31 mouse cellular contexts compared by ENCODE assay signal in genomic region chr5:64995408-64995807, GRCm38 (mm10).
"Had no signal": no experiment of that assay in that cellular context is flagged by ENCODE, and none has a peak within 500 bp of the region (broad histone marks: within the 10 kb centered on the region; RNA-seq: fewer than 3 reads in every experiment).

No protein-coding gene starts in this region.

- H3K4me3 ChIP-seq: limb, embryonic 10.5 days; limb, embryonic 12.5 days; limb, embryonic 13.5 days; limb, embryonic 15.5 days; liver, embryonic 12.5 days; liver, embryonic 13.5 days; liver, embryonic 15.5 days; lung, embryonic 15.5 days; megakaryocyte, embryonic 14.5 days; midbrain, embryonic 10.5 days; midbrain, embryonic 12.5 days; midbrain, embryonic 13.5 days; midbrain, embryonic 15.5 days; myocyte had no signal

- DNase-seq: left cerebral cortex, postnatal 4 days; liver; liver, embryonic 13.5 days; liver, postnatal 0 days; lung, adult 18-20 months; lung, adult 2 months; lung, embryonic 14.5 days; lung, postnatal 10 days; lung, postnatal 14 days; lung, postnatal 36 days; lung, postnatal 4 days; midbrain, embryonic 14.5 days had no signal

- H3K36me3 ChIP-seq: midbrain, embryonic 10.5 days; midbrain, embryonic 12.5 days; midbrain, embryonic 13.5 days; midbrain, embryonic 15.5 days had no signal

- H3K9me3 ChIP-seq: limb, embryonic 10.5 days; limb, embryonic 12.5 days; limb, embryonic 13.5 days; limb, embryonic 15.5 days; liver, embryonic 12.5 days; liver, embryonic 13.5 days; liver, embryonic 15.5 days; lung, embryonic 15.5 days; megakaryocyte, embryonic 14.5 days; midbrain, embryonic 10.5 days; midbrain, embryonic 12.5 days; midbrain, embryonic 13.5 days; midbrain, embryonic 15.5 days had no signal

- H3K27me3 ChIP-seq: limb, embryonic 12.5 days; limb, embryonic 13.5 days; limb, embryonic 15.5 days; liver, embryonic 12.5 days; liver, embryonic 13.5 days; liver, embryonic 15.5 days; lung, embryonic 15.5 days; megakaryocyte, embryonic 14.5 days; midbrain, embryonic 12.5 days; midbrain, embryonic 13.5 days; midbrain, embryonic 15.5 days had no signal

- ATAC-seq: liver, embryonic 12.5 days; liver, postnatal 0 days; lung, postnatal 0 days; midbrain, embryonic 13.5 days; midbrain, embryonic 15.5 days; midbrain, embryonic 16.5 days had no signal

- H3K27ac ChIP-seq: limb, embryonic 10.5 days; limb, embryonic 12.5 days; limb, embryonic 13.5 days; limb, embryonic 15.5 days; liver, embryonic 12.5 days; liver, embryonic 13.5 days; liver, embryonic 14.5 days; liver, embryonic 15.5 days; lung, embryonic 15.5 days; macrophage; midbrain, embryonic 10.5 days; midbrain, embryonic 12.5 days; midbrain, embryonic 13.5 days; midbrain, embryonic 15.5 days had no signal

- H3K4me1 ChIP-seq: limb, embryonic 10.5 days; limb, embryonic 12.5 days; limb, embryonic 13.5 days; limb, embryonic 15.5 days; liver, embryonic 12.5 days; liver, embryonic 13.5 days; liver, embryonic 15.5 days; lung, embryonic 15.5 days; midbrain, embryonic 10.5 days; midbrain, embryonic 12.5 days had no signal

- H3K4me2 ChIP-seq: limb, embryonic 12.5 days; limb, embryonic 13.5 days; limb, embryonic 15.5 days; liver, embryonic 11.5 days; liver, embryonic 12.5 days; liver, embryonic 13.5 days; liver, embryonic 15.5 days; lung, embryonic 14.5 days; lung, embryonic 15.5 days; midbrain, embryonic 11.5 days; midbrain, embryonic 12.5 days; midbrain, embryonic 13.5 days; midbrain, embryonic 15.5 days had no signal

- H3K9ac ChIP-seq: limb, embryonic 12.5 days; limb, embryonic 13.5 days; limb, embryonic 15.5 days; liver, embryonic 12.5 days; liver, embryonic 13.5 days; liver, embryonic 14.5 days; liver, embryonic 15.5 days; liver, postnatal 0 days; lung, embryonic 14.5 days; lung, embryonic 15.5 days; midbrain, embryonic 12.5 days; midbrain, embryonic 13.5 days; midbrain, embryonic 15.5 days had no signal
